Mouse (Mus musculus): ENCODE measurements around the gene 2310033P09Rik. TPM values are rescaled to one million over a fixed set of nuclear protein-coding genes. Genes with fewer than 3 reads are reported as not detected.

The 2310033P09Rik gene
- polyA plus RNA-seq, 1 experiment from 2014 or later = 27.3 TPM

GRCm38 (mm10) chr11:59191231-59192058 lies 16.7 kb upstream of the 2310033P09Rik start:
- Histone ChIP-seq H3K4me2 (ENCODE audit: low read length) (peak overlapping the region; percentile 76), H3K9ac (replicated peaks; ENCODE audit: low read depth, low read length) (peak overlapping the region; percentile 82), H3K27ac (ENCODE audit: low read length) (peak overlapping the region; percentile 93), H3K4me1 (replicated peaks; ENCODE audit: control insufficient read depth, insufficient read depth, low read length) (peaks cover 16% of the 10 kb centered on the region), H3K9me3 (ENCODE audit: control insufficient read depth, low read length) (no peaks in the 10 kb centered on the region), H3K27me3 (replicated peaks; ENCODE audit: control insufficient read depth, insufficient read depth, low read length) (no peaks in the 10 kb centered on the region; the same call in 1 of the 2 replicates), H3K36me3 (ENCODE audit: control insufficient read depth, insufficient read depth) (no peaks in the 10 kb centered on the region; the same call in 1 of the 2 replicates), H3K4me3 (replicated peaks; ENCODE audit: low read length) (peak overlapping the region; percentile 75)
- under 1% methylated on average over 59 of the region's 59 CpGs for WGBS
- ATAC-seq = peak; percentile 95

- Histone ChIP-seq H3K4me2 (ENCODE audit: low read length) (peak within 1 kb of the TSS; percentile 76), H3K4me3 (replicated peaks; ENCODE audit: low read length) (peak within 1 kb of the TSS; percentile 75), H3K36me3 (ENCODE audit: control insufficient read depth, insufficient read depth) (no peaks in the 10 kb centered on the region), H3K9me3 (ENCODE audit: control insufficient read depth, low read length) (no peaks in the 10 kb centered on the region), H3K27me3 (replicated peaks; ENCODE audit: control insufficient read depth, insufficient read depth, low read length) (no peaks in the 10 kb centered on the region; the same call in 1 of the 2 replicates), H3K4me1 (replicated peaks; ENCODE audit: control insufficient read depth, insufficient read depth, low read length) (peaks cover 16% of the 10 kb centered on the region), H3K9ac (replicated peaks; ENCODE audit: low read depth, low read length) (peak within 1 kb of the TSS; percentile 82), H3K27ac (ENCODE audit: low read length) (peak within 1 kb of the TSS; percentile 93)
- WGBS = 4% methylated on average over 16 of the region's 16 CpGs
- peak; percentile 6; the same call in 1 of the 2 replicates for ATAC-seq
These were observed 16.1 kb upstream of the 2310033P09Rik start, which contains the start of gene Guk1 for GRCm38 (mm10) chr11:59192059-59192386. TSS of gene Guk1 (minus strand) at chr11:59192212.

GRCm38 (mm10) chr11:59196230-59196629 lies 11.9 kb upstream of the 2310033P09Rik start:
- no peak for ATAC-seq
- no peak overlapping the region for H3K4me3 ChIP-seq (replicated peaks; ENCODE audit: low read length)
- no peak overlapping the region for H3K27ac ChIP-seq (ENCODE audit: low read length)
- H3K4me1 ChIP-seq (replicated peaks; ENCODE audit: control insufficient read depth, insufficient read depth, low read length) = peaks cover 2% of the 10 kb centered on the region
- H3K27me3 ChIP-seq (replicated peaks; ENCODE audit: control insufficient read depth, insufficient read depth, low read length) = no peaks in the 10 kb centered on the region; the same call in 1 of the 2 replicates
- H3K4me2 ChIP-seq (ENCODE audit: low read length) = no peak overlapping the region
- no peaks in the 10 kb centered on the region for H3K9me3 ChIP-seq (ENCODE audit: control insufficient read depth, low read length)
- no peaks in the 10 kb centered on the region for H3K36me3 ChIP-seq (ENCODE audit: control insufficient read depth, insufficient read depth)
- H3K9ac ChIP-seq (replicated peaks; ENCODE audit: low read depth, low read length) = no peak overlapping the region

- peak overlapping the region; percentile 79 for H3K4me3 ChIP-seq (replicated peaks; ENCODE audit: low read length)
- H3K27ac ChIP-seq (ENCODE audit: low read length) = no peak overlapping the region
- H3K4me1 ChIP-seq (replicated peaks; ENCODE audit: control insufficient read depth, insufficient read depth, low read length) = peaks cover 14% of the 10 kb centered on the region
- H3K9me3 ChIP-seq (ENCODE audit: control insufficient read depth, low read length) = no peaks in the 10 kb centered on the region
- H3K27me3 ChIP-seq (replicated peaks; ENCODE audit: control insufficient read depth, insufficient read depth, low read length) = no peaks in the 10 kb centered on the region
- WGBS = 34% methylated on average over 16 of the region's 16 CpGs
- peaks cover 9% of the 10 kb centered on the region; the same call in 1 of the 2 replicates for H3K36me3 ChIP-seq (ENCODE audit: control insufficient read depth, insufficient read depth)
- H3K4me2 ChIP-seq (ENCODE audit: low read length) = peak overlapping the region; percentile 69
- no peak for ATAC-seq
- peak overlapping the region; percentile 74 for H3K9ac ChIP-seq (replicated peaks; ENCODE audit: low read depth, low read length)
These were observed 6.7 kb upstream of the 2310033P09Rik start for GRCm38 (mm10) chr11:59201216-59202002.

GRCm38 (mm10) chr11:59202081-59202995 lies 5.8 kb upstream of the 2310033P09Rik start, which contains the start of gene Mrpl55:
TSS of gene Mrpl55 (plus strand) at chr11:59202486.
- no peaks in the 10 kb centered on the region for H3K27me3 ChIP-seq (replicated peaks; ENCODE audit: control insufficient read depth, insufficient read depth, low read length)
- ATAC-seq = peak; percentile 92

GRCm38 (mm10) chr11:59209003-59209441 lies 901 bp downstream of the 2310033P09Rik start:
- Histone ChIP-seq H3K9ac (replicated peaks; ENCODE audit: low read depth, low read length) (peak overlapping the region; percentile 91), H3K36me3 (ENCODE audit: control insufficient read depth, insufficient read depth) (peaks cover 24% of the 10 kb centered on the region), H3K9me3 (ENCODE audit: control insufficient read depth, low read length) (no peaks in the 10 kb centered on the region), H3K4me1 (replicated peaks; ENCODE audit: control insufficient read depth, insufficient read depth, low read length) (peaks cover 23% of the 10 kb centered on the region), H3K27ac (ENCODE audit: low read length) (no peak overlapping the region), H3K4me3 (replicated peaks; ENCODE audit: low read length) (peak overlapping the region; percentile 100), H3K4me2 (ENCODE audit: low read length) (peak overlapping the region; percentile 89), H3K27me3 (replicated peaks; ENCODE audit: control insufficient read depth, insufficient read depth, low read length) (no peaks in the 10 kb centered on the region)
- 10% methylated on average over 18 of the region's 18 CpGs for WGBS
- peak; percentile 24 for ATAC-seq

More at GRCm38 (mm10) chr11:59202081-59202995, 5.8 kb upstream of the 2310033P09Rik start, which contains the start of gene Mrpl55:
- Histone ChIP-seq H3K4me2 (ENCODE audit: low read length) (peak within 1 kb of the TSS; percentile 69), H3K36me3 (ENCODE audit: control insufficient read depth, insufficient read depth) (peaks cover 9% of the 10 kb centered on the region; the same call in 1 of the 2 replicates), H3K9ac (replicated peaks; ENCODE audit: low read depth, low read length) (peak within 1 kb of the TSS; percentile 74), H3K9me3 (ENCODE audit: control insufficient read depth, low read length) (no peaks in the 10 kb centered on the region), H3K4me3 (replicated peaks; ENCODE audit: low read length) (peak within 1 kb of the TSS; percentile 79), H3K4me1 (replicated peaks; ENCODE audit: control insufficient read depth, insufficient read depth, low read length) (peaks cover 14% of the 10 kb centered on the region), H3K27ac (ENCODE audit: low read length) (peak within 1 kb of the TSS; percentile 46; the same call in 1 of the 2 replicates)
- under 1% methylated on average over 63 of the region's 63 CpGs for WGBS

GRCm38 (mm10) chr11:59209580-59209979 lies 1.5 kb downstream of the 2310033P09Rik start:
- H3K36me3 ChIP-seq (ENCODE audit: control insufficient read depth, insufficient read depth) = peaks cover 21% of the 10 kb centered on the region
- 56% methylated on average over 5 of the region's 5 CpGs for WGBS
- H3K9ac ChIP-seq (replicated peaks; ENCODE audit: low read depth, low read length) = no peak overlapping the region
- no peaks in the 10 kb centered on the region for H3K9me3 ChIP-seq (ENCODE audit: control insufficient read depth, low read length)
- peaks cover 23% of the 10 kb centered on the region for H3K4me1 ChIP-seq (replicated peaks; ENCODE audit: control insufficient read depth, insufficient read depth, low read length)
- H3K4me3 ChIP-seq (replicated peaks; ENCODE audit: low read length) = no peak overlapping the region
- ATAC-seq = no peak
- H3K27ac ChIP-seq (ENCODE audit: low read length) = peak overlapping the region; percentile 18; the same call in 1 of the 2 replicates
- no peaks in the 10 kb centered on the region for H3K27me3 ChIP-seq (replicated peaks; ENCODE audit: control insufficient read depth, insufficient read depth, low read length)
- no peak overlapping the region; the same call in 1 of the 2 replicates for H3K4me2 ChIP-seq (ENCODE audit: low read length)

- Histone ChIP-seq H3K9me3 (ENCODE audit: control insufficient read depth, low read length) (no peaks in the 10 kb centered on the region), H3K4me1 (replicated peaks; ENCODE audit: control insufficient read depth, insufficient read depth, low read length) (peaks cover 23% of the 10 kb centered on the region), H3K4me2 (ENCODE audit: low read length) (no peak overlapping the region), H3K27ac (ENCODE audit: low read length) (no peak overlapping the region), H3K9ac (replicated peaks; ENCODE audit: low read depth, low read length) (no peak overlapping the region), H3K36me3 (ENCODE audit: control insufficient read depth, insufficient read depth) (peaks cover 21% of the 10 kb centered on the region), H3K27me3 (replicated peaks; ENCODE audit: control insufficient read depth, insufficient read depth, low read length) (no peaks in the 10 kb centered on the region), H3K4me3 (replicated peaks; ENCODE audit: low read length) (no peak overlapping the region)
- WGBS = 88% methylated on average over 4 of the region's 4 CpGs
- no peak for ATAC-seq
These were observed 1.9 kb downstream of the 2310033P09Rik start for GRCm38 (mm10) chr11:59210020-59210419.

All from forebrain, embryonic 16.5 days (tissue).